Mouse (Mus musculus) 3134 (cell line): ENCODE measurements around the gene Aif1.
A peak's percentile ranks its signal among the peaks of the same experiment; 100 is the strongest.

ENCODE experiments used
- DNase-seq: peaks from one replicate; pipeline ENCODE4 v3.0.0-alpha.2; 2011; ENCODE audit warnings: low spot score; ENCODE audit not compliant: insufficient read length; ENCODE audit errors: extremely low read depth

Aif1 gene

DNA sequence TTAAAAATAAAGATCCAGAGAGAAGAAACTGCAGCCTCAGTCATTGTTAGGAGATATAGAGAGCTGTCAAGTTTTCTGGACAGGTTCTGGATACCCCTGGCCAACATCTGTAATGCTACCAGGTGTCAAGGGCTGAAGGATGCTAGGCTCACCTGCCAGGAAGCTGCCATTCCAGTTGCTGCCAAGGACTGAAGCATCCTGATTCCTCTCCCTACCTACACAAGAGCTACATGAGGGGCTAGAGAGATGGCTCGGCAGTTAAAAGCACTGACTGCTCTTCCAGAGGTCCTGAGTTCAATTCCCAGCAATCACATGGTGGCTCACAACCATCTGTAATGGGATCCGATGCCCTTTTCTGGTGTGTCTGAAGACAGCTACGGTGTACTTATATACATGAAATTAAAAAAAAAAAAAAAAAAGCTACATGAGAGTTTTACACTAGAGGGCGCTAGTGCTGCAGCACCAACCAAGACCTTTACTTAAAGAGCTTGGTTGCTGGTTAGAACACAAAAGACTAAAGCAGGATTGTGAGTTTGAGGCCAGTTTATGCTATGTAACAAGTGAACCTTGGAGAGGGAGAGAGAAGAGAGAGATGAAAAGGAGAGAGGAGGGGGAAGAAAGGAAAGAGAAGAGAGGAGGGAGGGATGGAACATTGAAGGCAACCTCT lies 7.2 kb downstream of the Aif1 start:
- DNase-seq, result no peak

DNA sequence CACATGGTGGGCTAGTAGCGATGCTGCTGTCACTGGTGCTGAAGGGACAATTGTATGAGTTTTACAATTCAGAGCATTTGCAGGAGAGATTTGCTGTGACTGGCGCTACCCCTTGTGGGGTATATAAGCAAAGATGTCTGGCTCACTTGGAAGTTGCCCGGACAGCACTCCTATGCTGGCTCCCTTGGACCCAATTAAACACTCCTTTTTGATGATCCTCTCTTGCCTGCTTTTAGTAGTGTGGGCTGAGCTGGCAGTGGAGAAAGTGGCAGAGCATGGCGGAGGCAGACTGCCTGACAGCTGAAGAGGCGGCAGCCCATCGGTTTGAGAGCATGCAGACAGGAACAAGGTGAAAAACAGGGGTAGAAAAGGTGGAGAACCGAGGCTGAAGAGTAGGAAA lies 8.1 kb downstream of the Aif1 start:
- no peak for DNase-seq

DNA sequence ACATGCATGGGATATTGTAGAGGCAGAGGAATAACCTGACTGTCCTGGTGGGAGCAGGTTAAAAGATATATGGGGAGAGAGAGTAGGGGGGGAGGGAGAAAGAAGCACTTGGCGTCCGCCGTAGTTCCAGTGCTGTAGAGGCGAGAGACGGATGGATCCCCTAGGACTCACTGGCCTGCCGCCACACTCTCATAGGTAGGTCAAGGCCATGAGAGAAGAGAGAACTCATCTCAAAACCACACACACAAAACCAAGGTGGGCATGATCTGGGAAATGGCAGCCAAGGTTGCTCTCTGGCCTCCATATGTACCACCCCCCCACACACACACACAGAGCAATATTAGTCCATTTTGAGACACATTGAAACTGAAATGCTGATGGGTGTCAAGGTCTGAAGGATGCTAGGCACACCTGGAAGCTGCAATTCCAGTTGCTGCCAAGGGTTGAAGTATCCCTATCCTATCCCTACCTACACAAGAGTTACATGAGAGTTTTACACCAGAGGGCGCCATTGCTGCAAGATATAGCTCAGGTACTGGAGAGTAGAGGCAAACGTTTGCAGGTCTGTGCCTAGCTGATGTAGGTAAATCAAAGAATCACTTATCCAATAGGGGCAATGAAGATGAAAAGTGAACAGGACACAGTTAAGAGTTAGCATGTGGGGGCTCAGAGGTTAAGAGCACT lies 9.4 kb downstream of the Aif1 start:
- DNase-seq, result no peak

DNA sequence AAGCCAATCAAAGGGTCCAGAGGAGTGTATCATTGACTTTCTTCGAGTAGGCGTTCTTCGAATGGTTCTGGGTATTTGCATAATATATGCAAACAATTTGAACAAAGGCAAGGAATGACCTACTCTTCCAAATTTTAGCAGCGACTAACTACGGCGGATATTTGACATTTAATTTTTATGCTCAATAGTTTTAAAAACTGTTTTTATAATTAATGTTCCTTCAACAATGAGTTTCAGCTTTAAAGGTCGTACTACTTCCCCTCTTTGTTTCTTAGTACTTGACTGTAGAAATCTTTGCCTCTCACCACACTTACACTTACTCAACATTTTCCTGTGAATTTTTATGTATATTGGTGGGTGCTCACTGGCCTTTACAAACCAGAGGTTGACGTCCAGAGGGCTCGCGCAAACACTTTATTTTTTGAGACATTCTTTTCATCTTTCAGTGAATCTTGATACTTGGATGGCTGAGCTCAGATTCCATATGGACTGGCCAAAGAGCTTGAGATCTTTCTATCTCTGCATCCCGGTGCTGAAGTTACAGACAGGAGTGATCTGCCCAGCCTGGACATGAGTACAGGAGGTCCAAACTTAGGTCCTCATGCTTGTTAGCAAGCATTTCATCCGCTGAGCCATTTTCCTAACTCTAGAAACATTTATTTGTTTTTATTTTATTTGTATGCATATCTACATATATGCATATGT lies 10.3 kb downstream of the Aif1 start:
- no peak for DNase-seq

DNA sequence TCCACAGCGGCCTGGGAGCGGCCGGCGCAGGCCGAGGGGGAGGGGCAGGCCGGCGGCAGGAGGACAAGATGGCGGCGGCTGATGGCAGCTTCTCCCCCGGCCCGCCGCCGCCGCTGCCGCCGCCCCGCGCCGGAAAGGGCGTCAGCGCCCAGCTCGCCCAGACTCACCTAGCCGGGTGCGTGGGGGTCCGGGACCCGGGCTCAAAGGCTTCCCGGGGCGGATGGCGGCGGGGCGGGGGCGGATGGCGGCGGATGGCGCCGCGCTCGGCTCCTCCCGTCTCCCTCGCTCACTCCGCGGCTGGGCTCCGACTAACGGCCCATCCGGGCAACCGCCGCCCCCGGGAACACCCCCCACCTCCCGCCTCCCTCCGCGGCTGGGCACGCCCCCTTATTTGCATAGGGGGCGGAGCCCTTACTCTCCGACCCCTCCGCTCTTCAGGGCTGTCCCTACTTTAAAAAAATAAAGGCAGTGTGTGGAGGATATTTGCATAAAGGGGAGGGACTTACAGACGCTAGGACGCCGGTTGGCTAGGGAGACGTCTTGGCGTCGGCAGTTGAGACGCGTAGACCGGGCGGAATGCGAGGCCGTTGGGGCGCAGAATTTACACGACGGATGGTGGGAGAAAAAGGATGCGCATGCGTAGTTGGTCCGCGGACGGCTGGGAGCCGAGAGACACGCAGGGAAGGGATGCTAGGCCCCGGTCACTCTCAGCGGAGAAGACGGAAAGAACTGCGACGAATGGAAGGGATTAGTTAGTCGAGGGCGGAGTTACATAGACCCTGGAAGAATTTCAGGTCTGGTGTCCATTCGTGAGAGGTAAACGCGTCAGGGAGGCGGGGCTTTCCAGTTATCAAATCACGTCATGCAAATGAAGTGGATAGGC lies 11.1 kb downstream of the Aif1 start, which contains the start of gene Prrc2a:
Prrc2a (minus strand) TSS at position 330 of the 883 bp plus-strand sequence.
- peak; percentile 99 for DNase-seq

DNA sequence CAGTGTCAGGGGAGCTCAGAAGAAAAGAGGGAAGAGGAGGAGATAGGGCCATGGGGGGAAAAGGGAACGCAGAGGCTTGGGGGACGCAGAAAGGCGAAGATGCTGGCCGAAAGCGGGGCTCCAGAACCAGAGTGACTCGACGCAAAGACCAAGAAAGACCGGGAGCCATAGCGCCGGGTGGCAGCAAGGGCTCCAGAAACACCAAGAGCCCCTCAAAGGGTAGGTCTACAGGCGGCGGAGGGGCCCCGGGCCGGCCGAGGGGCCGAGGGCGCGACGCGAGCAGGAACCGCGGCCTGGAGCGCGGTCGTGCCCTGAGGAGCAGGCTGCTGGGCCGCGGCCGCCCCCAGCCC lies 11.7 kb downstream of the Aif1 start:
- DNase-seq, result no peak

DNA sequence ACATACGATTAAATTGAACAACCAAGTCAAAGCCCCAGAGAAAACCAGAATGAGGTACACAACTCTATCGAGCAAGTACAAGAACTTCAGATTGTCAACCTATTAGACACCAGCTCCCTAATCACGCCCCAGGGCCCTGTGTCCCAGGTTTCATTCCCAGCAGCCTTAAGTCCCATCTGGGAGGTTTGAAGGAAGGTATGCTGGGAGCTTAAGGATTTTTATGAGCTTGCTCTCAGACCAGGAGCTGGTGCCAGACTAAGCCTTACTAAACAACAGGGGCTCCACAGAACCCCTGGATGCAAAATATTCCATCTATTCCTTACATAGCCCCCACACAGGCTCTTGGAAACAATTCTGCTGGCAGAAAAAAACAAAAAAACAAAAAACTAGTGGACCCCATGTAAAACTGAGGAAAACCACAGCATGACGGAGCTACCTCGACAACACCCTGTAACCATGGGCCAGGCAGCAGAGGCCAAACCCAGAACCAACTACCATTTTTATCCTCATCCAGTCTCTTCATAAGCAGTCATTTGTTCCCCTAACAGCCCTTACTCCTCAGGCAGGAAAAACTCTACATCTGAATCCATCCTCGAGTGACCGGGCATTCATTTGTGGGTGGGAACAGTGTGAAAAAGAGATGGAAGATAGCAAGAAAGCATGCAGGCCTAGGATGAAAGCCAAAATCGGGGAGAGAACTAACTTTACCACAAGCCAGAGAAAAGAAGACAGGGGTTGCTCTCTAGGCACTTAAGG lies 12.4 kb downstream of the Aif1 start:
- DNase-seq, result no peak

DNA sequence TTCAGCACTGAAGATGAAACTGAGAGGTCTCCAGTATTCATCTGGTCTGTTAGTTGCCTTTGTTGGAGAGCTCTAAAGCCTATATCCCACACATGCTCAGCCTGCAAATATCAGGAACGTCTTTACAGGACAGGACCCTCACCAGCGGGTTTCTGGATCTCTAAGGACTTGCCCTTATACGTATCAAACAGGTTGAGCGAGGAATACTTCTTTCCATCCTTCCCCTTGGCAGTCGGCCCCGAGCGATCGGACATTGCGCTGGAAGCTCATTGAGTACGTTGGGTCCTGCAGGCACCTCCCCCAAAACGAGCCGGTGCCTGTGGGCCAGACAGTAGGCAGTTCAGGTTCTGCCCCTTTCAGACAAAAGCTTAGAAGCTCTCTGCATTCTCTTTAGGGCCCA lies 13.1 kb downstream of the Aif1 start:
- no peak for DNase-seq

DNA sequence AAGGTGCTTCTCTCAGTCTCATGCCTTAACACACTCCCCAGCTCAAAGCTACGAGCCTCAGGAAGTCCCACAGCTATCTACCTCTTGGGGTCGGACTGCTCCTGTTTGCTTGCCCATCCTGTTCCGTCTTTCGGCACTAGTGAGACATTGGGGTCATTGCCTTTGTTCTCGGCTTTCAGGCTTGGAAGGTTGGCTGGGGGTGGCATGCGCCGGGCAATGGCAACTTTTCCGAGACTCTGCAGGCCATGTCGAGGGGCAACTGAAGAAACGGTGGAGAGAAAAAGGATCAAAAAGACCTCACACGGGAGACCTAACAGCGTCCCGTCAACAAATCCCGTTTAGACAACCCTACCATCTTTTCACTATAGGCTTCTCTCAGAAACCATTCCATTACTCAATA lies 13.7 kb downstream of the Aif1 start:
- DNase-seq, result no peak

DNA sequence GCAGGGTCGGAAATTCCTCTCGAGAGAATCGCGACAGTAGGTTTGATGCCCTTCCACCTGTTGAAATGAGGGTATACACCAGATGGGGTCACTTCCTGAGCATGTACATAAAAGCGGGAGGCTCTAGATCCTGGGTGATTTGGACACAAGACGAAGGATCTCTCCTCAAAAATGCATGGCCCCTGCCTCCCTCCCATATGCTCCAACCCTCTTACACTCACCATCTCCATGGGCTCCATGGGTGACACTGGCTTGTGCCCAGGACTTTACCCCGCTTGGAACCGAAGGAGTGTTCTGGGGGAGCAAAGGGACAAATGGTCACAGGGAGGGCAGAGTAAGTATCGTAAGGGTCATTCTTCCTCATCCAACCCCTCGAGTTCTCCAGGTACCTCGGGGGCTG lies 14.4 kb downstream of the Aif1 start:
- DNase-seq, result no peak

DNA sequence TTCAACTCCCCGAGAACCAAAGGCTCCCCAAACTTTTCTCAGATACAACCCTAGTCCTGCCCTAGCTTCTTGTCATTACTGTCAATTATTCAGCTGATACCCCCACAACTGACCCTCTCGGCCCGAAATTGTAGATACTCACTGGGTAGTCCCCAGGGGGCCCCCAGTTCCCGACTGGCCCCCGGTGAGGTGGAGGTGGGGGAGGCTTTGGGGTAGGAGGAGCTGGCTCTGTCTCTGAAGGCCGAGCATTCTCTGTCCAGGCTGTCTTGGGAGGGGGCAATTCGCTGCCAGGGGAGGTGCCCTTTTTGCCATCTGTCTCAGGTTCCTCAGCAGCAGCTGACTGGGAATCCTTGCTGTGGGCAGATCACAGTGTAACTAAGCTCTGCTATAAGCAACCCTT lies 16.2 kb downstream of the Aif1 start:
- no peak for DNase-seq

DNA sequence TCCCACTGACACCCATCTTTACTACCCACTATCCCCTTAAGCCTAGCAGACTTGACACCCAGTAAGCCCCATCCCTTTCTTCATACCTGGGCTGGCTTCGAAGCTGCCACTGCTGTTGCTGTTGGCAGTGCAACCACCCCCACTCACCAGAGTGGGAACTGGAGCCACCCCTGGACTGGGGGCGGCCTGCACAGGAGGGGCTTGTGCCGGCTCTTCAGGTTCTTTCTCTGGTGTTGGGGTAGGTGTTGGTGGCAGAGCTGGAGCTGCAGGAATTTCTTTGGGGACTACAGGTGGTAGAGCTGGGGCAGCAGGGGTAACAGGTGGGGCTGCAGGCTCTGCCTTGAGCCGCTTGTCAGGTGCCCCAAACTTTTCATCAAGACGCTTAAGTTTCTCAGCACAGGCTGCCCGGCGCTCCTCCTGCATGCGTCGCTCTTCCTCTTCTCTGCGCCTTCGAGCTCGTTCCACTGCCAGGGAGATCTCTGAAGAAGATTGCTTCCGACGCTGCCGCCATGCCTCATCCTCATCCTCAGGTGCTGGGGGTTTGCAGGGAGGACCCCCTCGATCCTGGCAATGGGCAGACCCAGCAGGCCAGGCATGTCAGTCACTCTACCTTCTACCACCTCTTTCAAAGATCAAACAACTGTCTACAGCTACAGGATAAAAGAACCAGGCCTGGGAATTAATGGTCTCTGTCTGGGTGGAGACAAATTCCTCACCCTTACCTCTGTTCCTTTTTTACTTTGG lies 16.8 kb downstream of the Aif1 start:
- DNase-seq, result no peak

DNA sequence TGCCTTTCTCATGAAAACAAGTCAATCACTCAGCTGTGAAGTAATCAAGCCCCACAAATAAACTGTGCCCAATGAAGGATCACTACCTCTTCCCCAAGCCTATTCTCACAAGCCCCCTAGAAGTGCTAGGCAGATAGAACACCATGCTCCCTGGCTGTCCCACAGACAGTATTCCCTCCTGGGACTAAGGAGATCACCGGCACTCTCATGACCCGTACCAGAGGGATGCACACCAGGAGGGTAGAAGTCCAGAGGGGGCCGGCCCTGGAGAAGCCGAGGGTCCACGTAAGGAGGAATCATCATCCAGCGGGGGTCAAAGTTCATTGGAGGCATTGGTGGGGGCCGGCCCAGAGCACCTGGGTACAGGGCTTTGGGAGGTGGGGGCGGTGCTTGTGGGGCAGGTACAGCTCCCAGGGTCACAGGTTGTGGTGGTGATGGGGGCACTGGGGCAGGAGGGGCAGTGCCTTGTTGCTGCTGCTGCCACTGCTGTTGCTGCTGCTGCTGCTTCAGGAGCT lies 18.1 kb downstream of the Aif1 start:
- no peak for DNase-seq

DNA sequence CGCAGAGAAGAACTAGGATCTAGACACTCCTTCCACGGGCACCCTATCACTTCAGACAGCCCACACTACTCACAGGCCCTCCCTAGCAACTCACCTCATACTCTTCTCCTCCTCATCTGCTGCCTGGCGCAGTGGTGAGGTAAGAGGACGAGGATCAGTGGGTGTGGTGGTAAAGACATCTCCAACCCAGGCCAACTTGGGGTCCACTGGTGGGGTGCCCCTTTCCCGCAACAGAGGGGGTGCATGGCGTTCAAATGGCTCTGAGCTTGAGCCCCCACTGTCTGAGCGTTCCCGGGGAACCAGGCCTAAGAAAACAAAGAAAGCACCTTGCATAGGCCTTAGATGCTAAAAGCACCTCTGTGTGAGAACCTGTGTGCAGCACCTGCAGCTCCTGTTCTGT lies 18.6 kb downstream of the Aif1 start:
- no peak for DNase-seq

DNA sequence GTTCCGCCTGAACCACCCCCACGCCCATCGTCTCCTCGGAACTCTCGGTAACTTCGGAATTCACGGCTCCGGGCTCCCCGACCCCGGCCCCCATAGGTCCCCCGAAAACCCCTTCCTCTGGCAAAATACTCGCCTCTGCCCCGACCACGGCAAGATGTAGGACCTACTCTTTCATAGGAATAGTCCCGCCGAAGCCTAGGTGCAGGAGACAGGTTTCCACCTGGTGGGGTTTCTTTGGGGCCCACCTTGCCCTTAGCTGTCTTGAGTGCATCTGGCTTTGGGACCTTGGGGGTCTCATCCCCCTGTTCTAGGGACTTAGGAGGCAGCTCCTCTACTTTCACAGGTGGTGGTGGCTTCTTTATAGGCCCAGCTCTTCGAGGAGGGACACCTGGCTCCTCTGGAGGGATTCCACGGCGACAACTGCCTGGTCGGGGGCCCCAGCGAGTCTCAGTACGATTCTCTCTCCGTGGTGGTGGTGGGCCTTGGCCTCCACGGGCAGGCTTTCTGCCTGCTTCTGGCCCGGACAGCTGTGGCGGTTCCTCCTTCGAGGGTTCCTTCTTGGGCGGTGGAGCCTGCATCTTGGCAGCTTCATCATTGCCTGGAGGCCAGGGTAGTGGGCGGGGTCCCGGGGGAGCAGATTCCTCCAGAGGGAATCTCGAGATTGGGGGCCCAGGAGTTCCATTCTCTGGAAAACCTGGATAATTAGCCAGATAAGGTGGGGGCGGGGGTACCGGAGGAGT lies 19.2 kb downstream of the Aif1 start:
- DNase-seq, result no peak

DNA sequence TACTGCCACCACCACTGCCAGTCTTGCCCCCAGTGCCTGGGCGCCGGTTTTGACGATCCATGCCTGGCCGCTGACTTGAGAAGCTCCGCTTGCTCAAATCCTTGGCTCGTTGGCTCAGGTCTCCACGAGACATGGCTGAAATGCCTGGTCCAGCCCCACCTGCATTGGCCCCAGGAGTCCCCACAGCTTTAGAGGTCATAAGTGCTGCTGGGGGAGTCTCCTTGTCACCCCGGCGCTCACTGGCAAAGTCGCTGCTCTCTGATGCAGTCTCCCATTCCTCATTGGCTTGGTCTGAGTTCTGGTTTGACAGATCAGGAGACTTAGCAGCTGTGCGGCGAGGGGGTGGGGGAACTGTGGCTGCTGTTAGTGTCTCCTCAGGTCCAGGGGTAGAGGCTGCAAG lies 20.4 kb downstream of the Aif1 start:
- no peak for DNase-seq

DNA sequence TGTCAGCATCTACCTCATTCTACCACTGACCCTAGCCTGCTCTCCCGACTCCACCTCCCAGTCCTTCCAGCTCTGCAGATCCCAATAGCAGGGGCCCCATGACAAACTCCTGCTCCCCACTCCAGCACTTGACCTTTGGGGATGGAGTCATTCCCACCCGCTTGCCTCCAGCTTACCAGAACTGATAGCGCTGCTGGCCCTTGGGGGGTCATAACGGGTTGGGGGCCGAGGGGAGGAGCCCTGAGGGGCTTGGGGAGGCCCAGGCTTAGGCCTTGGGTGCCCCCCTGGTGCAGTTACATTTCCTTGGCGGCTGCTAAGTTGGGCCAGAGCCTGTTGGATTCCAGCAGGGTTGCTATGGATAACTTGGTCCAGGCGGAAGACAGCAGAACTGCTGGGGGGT lies 21.3 kb downstream of the Aif1 start:
- no peak for DNase-seq

DNA sequence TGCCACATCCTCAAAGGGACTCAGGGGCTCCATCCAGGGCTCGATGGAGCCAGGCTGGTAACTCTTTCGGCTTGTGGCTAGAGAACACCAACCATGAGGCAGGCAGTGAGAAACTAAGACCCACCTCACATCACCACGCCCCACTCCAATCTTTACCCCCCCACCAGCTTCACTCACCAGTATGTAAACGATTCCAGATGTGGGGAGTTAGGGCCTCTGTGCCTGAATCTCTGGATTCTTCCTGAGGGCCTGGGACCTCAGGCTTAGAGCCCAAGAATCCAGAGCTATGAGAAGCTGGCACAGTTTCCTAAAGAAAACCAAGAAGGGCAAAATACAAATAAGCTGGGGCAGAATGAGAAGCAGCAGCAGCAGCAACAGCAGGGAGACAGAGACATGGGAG lies 21.9 kb downstream of the Aif1 start:
- no peak for DNase-seq

DNA sequence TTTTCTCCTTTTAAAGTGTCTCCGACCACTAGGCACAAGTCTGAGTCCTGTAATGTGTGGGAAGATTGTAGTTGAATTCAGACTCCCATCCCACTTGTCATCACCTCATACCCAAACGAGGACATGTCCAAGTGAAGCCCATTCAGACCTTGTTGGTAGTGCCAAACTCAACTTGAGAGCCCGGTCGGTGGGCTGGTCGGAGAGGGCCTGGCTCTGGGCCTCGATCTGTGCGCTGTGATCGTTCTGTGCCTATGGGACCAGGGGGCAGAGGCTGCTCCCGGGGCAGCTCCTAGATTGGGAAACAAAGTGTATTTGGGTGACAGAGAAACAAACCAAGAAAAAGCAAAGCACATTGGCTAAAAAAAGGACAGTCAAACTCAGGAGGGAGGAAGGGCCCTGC lies 22.8 kb downstream of the Aif1 start:
- no peak for DNase-seq
